Mouse (Mus musculus): ENCODE data around the gene Ddx46.

DNA sequence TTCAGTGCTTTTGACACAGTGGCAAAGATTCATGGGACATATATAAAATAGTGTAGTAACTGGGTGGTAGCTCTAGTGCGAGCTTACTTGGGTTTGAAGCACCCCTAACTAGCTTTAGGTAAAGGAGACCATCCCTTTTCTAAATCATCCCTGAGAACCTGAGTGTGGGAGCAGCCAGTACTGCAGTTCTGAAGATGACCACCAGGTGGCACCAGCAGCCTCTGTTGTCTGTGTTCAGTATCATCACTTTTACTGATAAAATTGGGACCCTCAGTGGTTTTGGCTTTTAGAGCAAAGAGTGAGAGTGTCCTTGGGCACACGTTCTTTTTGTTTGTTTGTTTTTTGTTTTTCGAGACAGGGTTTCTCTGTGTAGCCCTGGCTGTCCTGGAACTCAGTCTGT lies 33.2 kb upstream of the Ddx46 start:
- peak; percentile 63; the same call in 1 of the 2 replicates for TF ChIP-seq CTCF (IDR thresholded peaks at IDR 0.05; ENCODE audit: borderline replicate concordance, insufficient read depth, low read length)
- TF ChIP-seq POLR2A (IDR thresholded peaks at IDR 0.05; ENCODE audit: low read depth, low read length), result no peak

Data from embryonic fibroblast, embryonic 13.5 days (primary cell).